Mouse (Mus musculus): ENCODE measurements around the gene Dner. TPM values are rescaled to one million over a fixed set of nuclear protein-coding genes. Genes with fewer than 3 reads are reported as not detected.

Gene Dner
- polyA plus RNA-seq, 1 experiment from 2014 or later: 301 TPM

GRCm38 (mm10) chr1:84433291-84433980 is 262.6 kb downstream of the Dner start:
- Histone ChIP-seq H3K36me3 (ENCODE audit: control insufficient read depth, insufficient read depth, low read length) (0 out of 2 replicates have a peak, but pooled peaks cover 4% of the 10 kb centered on the region), H3K27ac (ENCODE audit: low read length) (no peak overlapping the region), H3K9me3 (replicated peaks; ENCODE audit: control insufficient read depth, low read length, poor library complexity, severe bottlenecking) (0 out of 2 replicates have a peak, but pooled peaks cover 3% of the 10 kb centered on the region), H3K4me3 (ENCODE audit: low read depth, low read length) (no peak overlapping the region), H3K4me1 (ENCODE audit: control insufficient read depth, insufficient read depth, low read length) (no peaks in the 10 kb centered on the region), H3K27me3 (ENCODE audit: control insufficient read depth, insufficient read depth, low read depth, low read length) (no peaks in the 10 kb centered on the region), H3K9ac (ENCODE audit: low read depth, low read length) (no peak overlapping the region), H3K4me2 (ENCODE audit: low read length) (no peak overlapping the region)
- ATAC-seq: peak; percentile 42; the same call in 1 of the 2 replicates
- WGBS: 79% methylated on average over 6 of the region's 6 CpGs

- WGBS: 80% methylated on average over 1 of the region's 1 CpGs
Measured at GRCm38 (mm10) chr1:84432311-84432710, 263.7 kb downstream of the Dner start.

DNA sequence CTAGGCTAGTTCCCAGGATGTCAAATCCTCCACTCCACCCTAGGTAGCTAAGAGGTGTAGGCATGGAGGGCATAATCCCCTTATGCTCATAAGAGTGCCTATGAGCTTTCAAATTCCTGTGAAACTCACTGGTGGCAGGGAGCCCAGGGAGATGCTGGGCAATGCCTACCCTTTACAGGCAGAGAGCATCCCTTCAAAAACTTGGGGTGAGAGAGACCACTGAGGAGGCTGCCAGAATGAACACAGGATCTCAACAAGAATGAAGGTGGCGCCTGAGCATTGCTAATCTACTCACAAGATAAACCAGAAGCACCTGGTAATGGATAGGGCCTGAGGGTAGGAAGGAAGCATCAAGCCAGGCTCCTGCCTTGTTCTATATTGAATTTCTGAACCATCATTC is 267.7 kb downstream of the Dner start:
- no peak overlapping the region for H3K27ac ChIP-seq (ENCODE audit: low read length)
- no peak overlapping the region for H3K9ac ChIP-seq (ENCODE audit: low read depth, low read length)
- no peaks in the 10 kb centered on the region for H3K27me3 ChIP-seq (ENCODE audit: control insufficient read depth, insufficient read depth, low read depth, low read length)
- ATAC-seq: no peak
- H3K4me1 ChIP-seq (ENCODE audit: control insufficient read depth, insufficient read depth, low read length): no peaks in the 10 kb centered on the region
- H3K4me3 ChIP-seq (ENCODE audit: low read depth, low read length): no peak overlapping the region
- WGBS: 64% methylated on average over 1 of the region's 1 CpGs
- H3K36me3 ChIP-seq (ENCODE audit: control insufficient read depth, insufficient read depth, low read length): no peaks in the 10 kb centered on the region
- no peak overlapping the region for H3K4me2 ChIP-seq (ENCODE audit: low read length)
- H3K9me3 ChIP-seq (replicated peaks; ENCODE audit: control insufficient read depth, low read length, poor library complexity, severe bottlenecking): no peaks in the 10 kb centered on the region

More at GRCm38 (mm10) chr1:84432311-84432710, 263.7 kb downstream of the Dner start:
- H3K9me3 ChIP-seq (replicated peaks; ENCODE audit: control insufficient read depth, low read length, poor library complexity, severe bottlenecking): 0 out of 2 replicates have a peak, but pooled peaks cover 3% of the 10 kb centered on the region
- H3K27ac ChIP-seq (ENCODE audit: low read length): no peak overlapping the region
- no peaks in the 10 kb centered on the region for H3K27me3 ChIP-seq (ENCODE audit: control insufficient read depth, insufficient read depth, low read depth, low read length)
- no peaks in the 10 kb centered on the region for H3K4me1 ChIP-seq (ENCODE audit: control insufficient read depth, insufficient read depth, low read length)
- no peak overlapping the region for H3K4me2 ChIP-seq (ENCODE audit: low read length)
- H3K4me3 ChIP-seq (ENCODE audit: low read depth, low read length): no peak overlapping the region
- 0 out of 2 replicates have a peak, but pooled peaks cover 4% of the 10 kb centered on the region for H3K36me3 ChIP-seq (ENCODE audit: control insufficient read depth, insufficient read depth, low read length)
- no peak for ATAC-seq
- H3K9ac ChIP-seq (ENCODE audit: low read depth, low read length): no peak overlapping the region

- H3K9me3 ChIP-seq (replicated peaks; ENCODE audit: control insufficient read depth, low read length, poor library complexity, severe bottlenecking): no peaks in the 10 kb centered on the region
- no peak overlapping the region for H3K4me3 ChIP-seq (ENCODE audit: low read depth, low read length)
- H3K9ac ChIP-seq (ENCODE audit: low read depth, low read length): no peak overlapping the region
- 87% methylated on average over 11 of the region's 11 CpGs for WGBS
- H3K36me3 ChIP-seq (ENCODE audit: control insufficient read depth, insufficient read depth, low read length): no peaks in the 10 kb centered on the region
- ATAC-seq: no peak
- no peaks in the 10 kb centered on the region for H3K27me3 ChIP-seq (ENCODE audit: control insufficient read depth, insufficient read depth, low read depth, low read length)
- H3K4me2 ChIP-seq (ENCODE audit: low read length): no peak overlapping the region
- H3K4me1 ChIP-seq (ENCODE audit: control insufficient read depth, insufficient read depth, low read length): no peaks in the 10 kb centered on the region
- H3K27ac ChIP-seq (ENCODE audit: low read length): no peak overlapping the region
Measured at GRCm38 (mm10) chr1:84427757-84428156, 268.3 kb downstream of the Dner start.

GRCm38 (mm10) chr1:84426679-84427078 is 269.3 kb downstream of the Dner start:
- no peaks in the 10 kb centered on the region for H3K4me1 ChIP-seq (ENCODE audit: control insufficient read depth, insufficient read depth, low read length)
- no peak overlapping the region for H3K9ac ChIP-seq (ENCODE audit: low read depth, low read length)
- ATAC-seq: no peak
- WGBS: 82% methylated on average over 5 of the region's 5 CpGs
- no peak overlapping the region for H3K27ac ChIP-seq (ENCODE audit: low read length)
- no peak overlapping the region for H3K4me2 ChIP-seq (ENCODE audit: low read length)
- H3K9me3 ChIP-seq (replicated peaks; ENCODE audit: control insufficient read depth, low read length, poor library complexity, severe bottlenecking): no peaks in the 10 kb centered on the region
- no peaks in the 10 kb centered on the region for H3K27me3 ChIP-seq (ENCODE audit: control insufficient read depth, insufficient read depth, low read depth, low read length)
- no peaks in the 10 kb centered on the region for H3K36me3 ChIP-seq (ENCODE audit: control insufficient read depth, insufficient read depth, low read length)
- H3K4me3 ChIP-seq (ENCODE audit: low read depth, low read length): no peak overlapping the region

DNA sequence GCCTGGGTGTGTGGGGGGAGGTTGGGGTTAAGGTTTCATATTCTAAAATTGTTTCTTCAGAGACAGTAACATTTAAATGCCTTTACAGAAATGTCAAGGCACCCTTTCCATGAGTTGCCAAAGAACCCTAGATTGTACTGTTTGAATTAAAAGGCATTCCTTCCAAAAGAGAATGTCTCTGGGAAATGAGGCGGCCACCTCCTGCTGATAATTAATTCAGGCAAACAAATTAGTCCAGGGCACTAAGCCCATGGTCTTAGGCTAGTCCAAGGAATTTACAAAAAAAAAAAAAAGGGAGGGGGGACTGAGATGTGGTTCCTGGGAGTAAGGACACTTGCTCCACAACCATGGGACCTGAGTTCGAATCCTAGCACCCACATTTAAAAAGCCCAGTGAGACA is 273.1 kb downstream of the Dner start:
- WGBS: 65% methylated on average over 2 of the region's 2 CpGs

DNA sequence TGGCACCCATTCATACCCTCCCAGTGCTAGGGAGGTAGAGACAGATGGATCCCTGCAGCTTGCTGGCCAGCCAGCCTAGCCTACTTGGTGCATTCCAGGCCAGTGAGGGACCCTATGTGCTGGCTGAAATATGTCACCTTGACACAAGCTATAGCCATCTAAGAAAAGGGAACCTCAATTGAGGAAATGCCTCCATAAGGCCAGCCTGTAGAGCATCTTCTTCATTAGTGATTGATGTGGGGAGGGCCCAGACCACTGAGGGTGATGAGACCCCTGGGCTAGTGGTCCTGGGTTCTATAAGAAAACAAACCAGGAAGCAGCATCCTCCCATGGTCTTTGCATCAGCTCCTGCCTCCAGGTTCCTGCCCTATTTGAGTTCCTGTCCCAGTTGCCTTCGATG is 274.2 kb downstream of the Dner start:
- H3K4me2 ChIP-seq (ENCODE audit: low read length): no peak overlapping the region
- H3K9me3 ChIP-seq (replicated peaks; ENCODE audit: control insufficient read depth, low read length, poor library complexity, severe bottlenecking): no peaks in the 10 kb centered on the region
- no peak overlapping the region for H3K27ac ChIP-seq (ENCODE audit: low read length)
- H3K36me3 ChIP-seq (ENCODE audit: control insufficient read depth, insufficient read depth, low read length): no peaks in the 10 kb centered on the region
- 94% methylated on average over 1 of the region's 1 CpGs for WGBS
- H3K27me3 ChIP-seq (ENCODE audit: control insufficient read depth, insufficient read depth, low read depth, low read length): no peaks in the 10 kb centered on the region
- peaks cover 5% of the 10 kb centered on the region; the same call in 1 of the 2 replicates for H3K4me1 ChIP-seq (ENCODE audit: control insufficient read depth, insufficient read depth, low read length)
- no peak overlapping the region for H3K9ac ChIP-seq (ENCODE audit: low read depth, low read length)
- ATAC-seq: no peak
- H3K4me3 ChIP-seq (ENCODE audit: low read depth, low read length): no peak overlapping the region

More for the DNA sequence above, 273.1 kb downstream of the Dner start:
- H3K27me3 ChIP-seq (ENCODE audit: control insufficient read depth, insufficient read depth, low read depth, low read length): no peaks in the 10 kb centered on the region
- H3K9me3 ChIP-seq (replicated peaks; ENCODE audit: control insufficient read depth, low read length, poor library complexity, severe bottlenecking): no peaks in the 10 kb centered on the region
- no peak overlapping the region for H3K9ac ChIP-seq (ENCODE audit: low read depth, low read length)
- no peak overlapping the region for H3K4me2 ChIP-seq (ENCODE audit: low read length)
- no peak overlapping the region for H3K4me3 ChIP-seq (ENCODE audit: low read depth, low read length)
- H3K36me3 ChIP-seq (ENCODE audit: control insufficient read depth, insufficient read depth, low read length): no peaks in the 10 kb centered on the region
- H3K27ac ChIP-seq (ENCODE audit: low read length): no peak overlapping the region
- ATAC-seq: peak; percentile 8; the same call in 1 of the 2 replicates
- peaks cover 5% of the 10 kb centered on the region; the same call in 1 of the 2 replicates for H3K4me1 ChIP-seq (ENCODE audit: control insufficient read depth, insufficient read depth, low read length)

GRCm38 (mm10) chr1:84419416-84419815 is 276.6 kb downstream of the Dner start:
- WGBS: 46% methylated on average over 2 of the region's 2 CpGs
- H3K4me2 ChIP-seq (ENCODE audit: low read length): no peak overlapping the region

GRCm38 (mm10) chr1:84418511-84418910 is 277.5 kb downstream of the Dner start:
- Histone ChIP-seq H3K4me3 (ENCODE audit: low read depth, low read length) (no peak overlapping the region), H3K27me3 (ENCODE audit: control insufficient read depth, insufficient read depth, low read depth, low read length) (no peaks in the 10 kb centered on the region), H3K4me2 (ENCODE audit: low read length) (no peak overlapping the region), H3K36me3 (ENCODE audit: control insufficient read depth, insufficient read depth, low read length) (peaks cover 4% of the 10 kb centered on the region; the same call in 1 of the 2 replicates), H3K9ac (ENCODE audit: low read depth, low read length) (no peak overlapping the region), H3K27ac (ENCODE audit: low read length) (no peak overlapping the region), H3K4me1 (ENCODE audit: control insufficient read depth, insufficient read depth, low read length) (peaks cover 5% of the 10 kb centered on the region; the same call in 1 of the 2 replicates), H3K9me3 (replicated peaks; ENCODE audit: control insufficient read depth, low read length, poor library complexity, severe bottlenecking) (no peaks in the 10 kb centered on the region)
- 32% methylated on average over 9 of the region's 9 CpGs for WGBS
- ATAC-seq: 0 out of 2 replicates have a peak, but pooled peaks have one; percentile 25

More at GRCm38 (mm10) chr1:84419416-84419815, 276.6 kb downstream of the Dner start:
- H3K9ac ChIP-seq (ENCODE audit: low read depth, low read length): no peak overlapping the region
- no peaks in the 10 kb centered on the region for H3K27me3 ChIP-seq (ENCODE audit: control insufficient read depth, insufficient read depth, low read depth, low read length)
- ATAC-seq: no peak
- H3K4me1 ChIP-seq (ENCODE audit: control insufficient read depth, insufficient read depth, low read length): peaks cover 5% of the 10 kb centered on the region; the same call in 1 of the 2 replicates
- H3K9me3 ChIP-seq (replicated peaks; ENCODE audit: control insufficient read depth, low read length, poor library complexity, severe bottlenecking): no peaks in the 10 kb centered on the region
- no peak overlapping the region for H3K27ac ChIP-seq (ENCODE audit: low read length)
- no peak overlapping the region for H3K4me3 ChIP-seq (ENCODE audit: low read depth, low read length)
- no peaks in the 10 kb centered on the region for H3K36me3 ChIP-seq (ENCODE audit: control insufficient read depth, insufficient read depth, low read length)

Measured in midbrain, embryonic 16.5 days (tissue).